Mouse (Mus musculus) intestine, postnatal 0 days (tissue): ENCODE measurements around the gene Shisa4. TPM values are rescaled to one million over a fixed set of nuclear protein-coding genes. Genes with fewer than 3 reads are reported as not detected.
"Not testable (repeated sequence)": the region's sequence is repeated elsewhere in the genome, so short reads cannot be mapped to it uniquely, and the experiment has no call there.

Experiments
- ATAC-seq: fragments of 200-750 bp; cut with Nextera tagmentation; 2 replicates; pipeline ENCODE4 v1.8.0; 2017; ENCODE audit warnings: mild to moderate bottlenecking, moderate TSS enrichment, moderate library complexity
- H3K27ac ChIP-seq: fragments of 300-500 bp; sonication (generic); 2 replicates; pipeline ENCODE4 v1.5.1; 2014; ENCODE audit warnings: mild to moderate bottlenecking, low read depth, low read length, moderate library complexity
- H3K27me3 ChIP-seq: fragments of 300-500 bp; sonication (generic); replicated peaks from 2 replicates; pipeline ENCODE4 v1.6.1; 2014; ENCODE audit warnings: low read length, mixed read lengths; ENCODE audit not compliant: control insufficient read depth, insufficient read depth
- H3K36me3 ChIP-seq: fragments of 300-500 bp; sonication (generic); 2 replicates; pipeline ENCODE4 v1.6.1; 2014; ENCODE audit warnings: mild to moderate bottlenecking, moderate library complexity; ENCODE audit not compliant: control insufficient read depth, insufficient read depth
- H3K4me1 ChIP-seq: fragments of 300-500 bp; sonication (generic); replicated peaks from 2 replicates; pipeline ENCODE4 v1.6.1; 2014; ENCODE audit warnings: antibody characterized with exemption, low read length, mixed read lengths; ENCODE audit not compliant: control insufficient read depth, insufficient read depth
- H3K4me2 ChIP-seq: fragments of 300-500 bp; sonication (generic); replicated peaks from 2 replicates; pipeline ENCODE4 v1.6.1; 2014; ENCODE audit warnings: low read depth, mild to moderate bottlenecking, moderate library complexity
- H3K4me3 ChIP-seq: fragments of 300-500 bp; sonication (generic); 2 replicates; pipeline ENCODE4 v1.5.1; 2014; ENCODE audit warnings: low read depth, low read length
- H3K9ac ChIP-seq: fragments of 300-500 bp; sonication (generic); 2 replicates; pipeline ENCODE4 v1.6.1; 2014; ENCODE audit warnings: mild to moderate bottlenecking, low read depth, low read length
- H3K9me3 ChIP-seq: fragments of 300-500 bp; sonication (generic); 2 replicates; pipeline ENCODE4 v1.6.1; 2016; ENCODE audit warnings: mixed run types; ENCODE audit not compliant: control insufficient read depth
- CTCF ChIP-seq: sonication (generic); IDR thresholded peaks from 2 replicates; pipeline ENCODE4 v1.5.1; 2016; ENCODE audit warnings: low read depth, mild to moderate bottlenecking, control low read depth, antibody characterized with exemption, moderate library complexity
- WGBS: fragments of 180-500 bp; shearing (Covaris S2); extraction: QIAGEN DNeasy Blood & Tissue Kit; methylation state at CpG from one replicate; pipeline ENCODE4 v1.1.7; 2014; 5-methylcytosine and 5-hydroxymethylcytosine counted together
- polyA plus RNA-seq: library from polyadenylated mRNA; unstranded; fragments of >200 nt; fragmentation: Nextera tagmentation; extraction: Ambion mirVana; gene quantifications from 2 replicates; pipeline ENCODE4 v1.2.1, GENCODE M21; 2015

Gene Shisa4
- polyA plus RNA-seq, 1 experiment from 2014 or later: 12.4 TPM

GRCm38 (mm10) chr1:135401452-135402110 lies 26.5 kb upstream of the Shisa4 start:
- no peak for ATAC-seq
- peak; percentile 47 for TF ChIP-seq CTCF
- Histone ChIP-seq H3K4me1 (no peaks in the 10 kb centered on the region), H3K9me3 (no peaks in the 10 kb centered on the region), H3K27me3 (no peaks in the 10 kb centered on the region), H3K4me2 (no peak overlapping the region), H3K36me3 (peaks cover 78% of the 10 kb centered on the region), H3K27ac (no peak overlapping the region), H3K9ac (no peak overlapping the region), H3K4me3 (no peak overlapping the region)
- 93% methylated on average over 3 of the region's 3 CpGs for WGBS

DNA sequence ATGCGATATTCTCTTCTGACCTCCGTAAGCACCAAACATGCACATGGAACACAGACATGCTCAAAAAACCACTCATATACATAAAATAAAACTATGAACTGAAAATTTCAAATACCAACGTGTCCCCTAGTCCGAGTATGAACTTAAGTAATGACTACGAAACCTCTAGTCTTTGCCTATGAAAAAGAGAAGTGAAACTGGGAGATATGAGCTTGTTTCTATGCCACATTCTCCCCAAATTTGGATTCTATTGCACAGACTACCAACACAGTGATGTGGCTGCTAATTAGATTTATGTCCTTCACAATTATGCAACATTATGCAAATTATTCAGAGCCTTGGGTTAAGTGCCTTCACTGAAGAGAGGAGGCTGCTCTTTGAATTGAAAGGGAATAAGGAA lies 24.4 kb upstream of the Shisa4 start:
- Histone ChIP-seq H3K36me3 (peaks cover 74% of the 10 kb centered on the region), H3K4me3 (no peak overlapping the region)
- 93% methylated on average over 5 of the region's 5 CpGs for WGBS

DNA sequence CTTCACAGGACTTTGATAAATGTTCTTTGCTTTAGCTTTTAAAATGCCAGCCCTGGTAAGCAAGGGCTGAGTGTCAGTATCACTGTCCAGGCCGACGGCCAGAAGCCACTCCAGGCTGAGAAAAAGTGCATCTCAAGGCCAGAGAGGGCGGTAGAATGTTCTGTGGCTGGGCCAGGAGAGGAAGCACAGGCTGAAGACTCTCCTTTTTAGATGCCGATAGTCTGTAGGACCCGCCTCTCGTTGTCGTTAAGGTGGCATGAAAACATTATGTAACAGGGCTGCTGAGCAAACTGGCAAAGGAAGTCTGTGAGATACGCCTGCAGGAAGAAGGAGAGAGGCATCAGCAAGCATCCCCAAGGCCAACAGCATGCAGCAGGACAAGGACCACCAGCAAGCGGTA lies 10.1 kb upstream of the Shisa4 start:
- no peak for ATAC-seq
- Histone ChIP-seq H3K27ac (no peak overlapping the region), H3K4me2 (no peak overlapping the region), H3K4me1 (no peaks in the 10 kb centered on the region), H3K4me3 (no peak overlapping the region), H3K9ac (no peak overlapping the region), H3K9me3 (no peaks in the 10 kb centered on the region), H3K36me3 (peaks cover 69% of the 10 kb centered on the region), H3K27me3 (no peaks in the 10 kb centered on the region)
- WGBS: 86% methylated on average over 9 of the region's 9 CpGs
- no peak for TF ChIP-seq CTCF

More for the DNA sequence above, 24.4 kb upstream of the Shisa4 start:
- no peaks in the 10 kb centered on the region for H3K27me3 ChIP-seq
- H3K27ac ChIP-seq: no peak overlapping the region
- no peak for TF ChIP-seq CTCF
- H3K9me3 ChIP-seq: no peaks in the 10 kb centered on the region
- no peaks in the 10 kb centered on the region for H3K4me1 ChIP-seq
- no peak for ATAC-seq
- H3K9ac ChIP-seq: no peak overlapping the region
- no peak overlapping the region for H3K4me2 ChIP-seq

GRCm38 (mm10) chr1:135384171-135384570 lies 9.1 kb upstream of the Shisa4 start:
- Histone ChIP-seq H3K4me2 (no peak overlapping the region), H3K36me3 (peaks cover 62% of the 10 kb centered on the region), H3K9ac (no peak overlapping the region), H3K27me3 (no peaks in the 10 kb centered on the region), H3K4me3 (no peak overlapping the region), H3K4me1 (no peaks in the 10 kb centered on the region), H3K9me3 (no peaks in the 10 kb centered on the region), H3K27ac (no peak overlapping the region)
- TF ChIP-seq CTCF: no peak
- ATAC-seq: no peak
- 94% methylated on average over 5 of the region's 5 CpGs for WGBS

GRCm38 (mm10) chr1:135381560-135381959 lies 6.5 kb upstream of the Shisa4 start:
- not testable (repeated sequence) for ATAC-seq

GRCm38 (mm10) chr1:135380071-135380991 lies 5.3 kb upstream of the Shisa4 start:
- no peak for TF ChIP-seq CTCF
- H3K36me3 ChIP-seq: peaks cover 25% of the 10 kb centered on the region
- no peak overlapping the region for H3K4me3 ChIP-seq
- ATAC-seq: no peak
- H3K27me3 ChIP-seq: no peaks in the 10 kb centered on the region
- no peak overlapping the region for H3K27ac ChIP-seq
- 73% methylated on average over 15 of the region's 15 CpGs for WGBS
- no peak overlapping the region for H3K4me2 ChIP-seq
- H3K9ac ChIP-seq: no peak overlapping the region
- H3K9me3 ChIP-seq: no peaks in the 10 kb centered on the region
- H3K4me1 ChIP-seq: no peaks in the 10 kb centered on the region

More at GRCm38 (mm10) chr1:135381560-135381959, 6.5 kb upstream of the Shisa4 start:
- H3K9ac ChIP-seq, H3K4me2 ChIP-seq, H3K9me3 ChIP-seq, H3K27ac ChIP-seq, H3K27me3 ChIP-seq, H3K4me1 ChIP-seq, H3K4me3 ChIP-seq: not testable (repeated sequence)
- TF ChIP-seq CTCF: peak; percentile 65
- WGBS: 64% methylated on average over 6 of the region's 6 CpGs
- peaks cover 37% of the 10 kb centered on the region for H3K36me3 ChIP-seq
